Mouse (Mus musculus) lung, postnatal 0 days (tissue): ENCODE measurements at regions not wholly inside any gene's neighbourhood (a gene's known extent, or its start where the extent isn't known, plus 50 kb on each side); places are given as distances from the start of the nearest gene placed in this dataset.

Experiments used
- CTCF ChIP-seq: IDR thresholded peaks from 2 replicates; pipeline ENCODE4 v1.5.1; 2016; ENCODE audit warnings: antibody characterized with exemption, mild to moderate bottlenecking
- EP300 ChIP-seq: IDR thresholded peaks from 2 replicates; pipeline ENCODE4 v1.6.1; 2016; ENCODE audit warnings: antibody characterized with exemption, mild to moderate bottlenecking, control low read depth

DNA sequence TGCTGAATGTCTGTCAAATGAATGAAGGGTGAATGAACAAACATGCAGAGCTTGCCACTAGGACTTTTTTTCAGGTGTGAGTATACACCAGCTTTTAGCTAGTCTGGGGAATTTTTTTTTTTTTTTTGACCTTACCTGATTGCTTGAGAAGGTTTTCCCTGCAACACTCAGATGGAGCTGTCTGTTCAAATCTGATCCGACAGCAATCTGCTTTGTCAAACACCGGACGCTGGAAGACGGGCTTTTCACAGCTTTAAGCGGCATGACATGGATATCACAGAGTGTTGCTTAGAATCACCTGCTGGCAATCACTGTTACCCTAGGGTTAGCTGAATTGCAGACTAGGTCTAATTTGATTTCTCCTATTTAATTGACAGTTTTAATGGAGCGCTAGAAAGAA lies 263.7 kb upstream of the Ubash3b start:
- TF ChIP-seq CTCF (no peak), EP300 (no peak)
